Mouse (Mus musculus) urinary bladder, postnatal 10 days (tissue): ENCODE measurements around the gene Dlg4.
"Not testable (repeated sequence)": the region's sequence is repeated elsewhere in the genome, so short reads cannot be mapped to it uniquely, and the experiment has no call there.

Experiments used
- DNase-seq: peaks from one replicate; pipeline ENCODE4 v3.0.0; 2022; ENCODE audit warnings: low spot score

Gene Dlg4

GRCm38 (mm10) chr11:69996161-69997061 lies 20.3 kb upstream of the Dlg4 start:
- no peak for DNase-seq

GRCm38 (mm10) chr11:69997070-69997509 lies 19.7 kb upstream of the Dlg4 start:
- DNase-seq = peak; percentile 74

GRCm38 (mm10) chr11:69998567-69999491 lies 17.9 kb upstream of the Dlg4 start:
- no peak for DNase-seq

DNA sequence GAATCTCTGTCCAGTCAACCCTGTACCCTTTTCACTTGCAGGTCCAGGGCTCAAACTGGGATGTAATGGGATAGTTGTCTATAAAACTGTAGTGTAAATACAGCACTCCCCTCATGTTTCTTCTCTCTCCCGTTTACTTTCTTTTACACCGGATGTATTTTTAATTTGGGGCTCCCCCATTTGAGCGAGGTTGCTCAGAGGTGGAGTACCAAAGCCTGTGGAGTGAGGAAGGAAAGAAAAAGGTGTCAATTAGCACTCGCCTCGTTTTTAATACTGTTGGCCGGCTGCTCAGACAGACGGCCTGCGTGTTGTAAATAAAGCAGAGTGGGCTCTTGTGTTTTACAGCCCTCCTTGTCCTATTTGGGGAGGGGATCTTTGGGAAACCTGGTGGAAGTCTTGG lies 17.1 kb upstream of the Dlg4 start:
- DNase-seq = no peak

DNA sequence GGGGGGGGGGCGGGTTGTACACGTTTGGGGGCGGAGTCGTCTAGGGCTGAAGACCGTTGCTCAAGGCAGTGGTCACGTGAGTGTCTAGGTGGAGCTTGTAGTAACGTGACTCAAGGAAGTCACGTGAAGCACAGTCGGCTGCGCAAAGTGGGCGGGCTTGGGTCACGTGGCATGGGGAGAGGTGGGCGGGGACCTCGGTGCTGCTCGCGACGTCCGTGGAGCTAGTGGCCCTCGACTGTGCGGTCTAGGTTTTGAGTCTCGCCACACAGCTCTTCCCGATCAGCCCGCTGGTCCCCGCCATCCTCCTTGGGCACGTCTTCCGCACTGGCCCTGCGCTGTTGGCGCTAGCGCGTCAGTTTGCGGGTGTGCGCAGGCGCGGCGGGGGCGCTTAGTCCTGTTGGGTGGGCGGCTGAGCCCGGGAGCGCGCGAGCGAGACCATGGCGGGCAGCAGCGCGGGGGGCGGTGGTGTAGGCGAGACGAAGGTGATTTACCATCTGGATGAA lies 16.3 kb upstream of the Dlg4 start, which contains the start of gene Dvl2:
Dvl2 (plus strand) TSS at position 200 of the 503 bp plus-strand sequence.
- peak; percentile 69 for DNase-seq

DNA sequence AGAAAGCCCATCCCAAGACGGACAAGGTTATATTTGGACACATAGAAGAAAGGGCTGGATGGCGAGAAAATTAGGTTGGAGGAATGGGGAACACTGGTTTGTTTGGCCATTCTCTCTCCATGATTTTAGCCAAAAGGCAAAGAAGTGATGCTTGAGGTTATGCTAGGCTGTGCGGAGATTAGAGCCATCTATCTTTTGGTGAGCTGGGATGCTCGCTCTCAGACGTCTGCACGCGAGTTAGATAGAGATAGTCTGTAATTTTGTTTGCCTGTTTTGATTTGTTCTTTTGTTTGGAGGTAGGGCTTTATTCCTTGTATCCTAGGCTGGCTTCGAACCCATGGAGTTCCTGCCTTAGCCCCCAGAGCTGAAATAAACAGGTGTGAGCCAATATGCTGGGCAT lies 15.6 kb upstream of the Dlg4 start:
- no peak for DNase-seq

GRCm38 (mm10) chr11:70001865-70002264 lies 14.9 kb upstream of the Dlg4 start:
- DNase-seq = no peak

DNA sequence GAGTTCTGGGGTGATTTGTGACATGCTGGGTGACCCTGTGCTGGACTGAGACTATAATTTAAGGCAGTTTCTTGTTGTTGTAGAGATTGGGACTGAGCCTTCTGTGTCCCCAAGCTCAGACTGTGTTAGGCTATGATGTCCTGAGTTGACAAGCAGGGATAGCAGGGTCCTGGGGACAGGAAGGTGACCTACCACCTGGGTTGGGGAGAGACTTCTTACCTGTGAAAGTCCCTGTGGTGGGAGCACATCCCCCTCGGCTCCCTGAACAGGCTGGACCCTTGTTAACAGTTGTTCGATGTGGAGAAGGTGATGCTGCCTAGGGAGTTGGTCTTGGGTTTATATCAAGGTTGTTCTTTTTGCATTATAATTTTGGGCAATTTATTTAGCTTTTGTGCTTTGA lies 14.3 kb upstream of the Dlg4 start:
- no peak for DNase-seq

DNA sequence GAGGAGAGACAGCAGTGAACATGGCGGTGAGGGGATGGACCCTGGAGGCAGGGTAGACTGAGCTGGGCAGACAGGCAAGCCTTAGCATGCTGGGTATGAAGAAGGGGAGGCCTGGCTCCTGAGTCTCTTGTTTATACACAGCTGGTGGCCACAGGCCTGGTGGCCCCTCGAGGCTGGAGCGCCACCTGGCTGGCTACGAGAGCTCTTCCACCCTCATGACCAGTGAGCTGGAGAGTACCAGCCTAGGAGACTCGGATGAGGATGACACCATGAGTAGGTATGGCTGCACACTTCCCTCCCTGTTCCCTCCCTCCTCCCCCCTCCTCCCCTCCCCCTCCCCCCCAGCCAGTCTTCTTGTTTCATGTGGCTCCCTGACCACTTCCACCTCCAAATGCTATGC lies 11.2 kb upstream of the Dlg4 start:
- no peak for DNase-seq

DNA sequence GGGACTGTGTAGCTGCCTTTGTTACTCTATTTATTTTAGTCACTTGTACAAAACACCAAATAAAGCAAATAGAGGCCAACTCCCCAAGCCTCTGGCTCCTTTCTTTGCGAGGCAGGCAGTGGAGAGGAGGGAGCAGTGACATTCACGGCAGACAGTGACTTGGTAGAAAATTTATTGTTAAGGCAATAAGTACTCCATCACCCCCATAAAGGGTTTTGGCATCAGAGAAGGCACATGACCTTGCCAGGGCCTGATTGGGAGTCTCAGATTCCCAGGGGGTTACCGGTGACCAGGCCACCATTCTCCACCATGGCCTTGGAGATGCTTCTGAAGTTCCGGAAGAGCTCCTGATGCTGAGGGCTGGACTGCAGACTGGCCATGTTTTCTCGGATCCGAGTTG lies 6.7 kb upstream of the Dlg4 start:
- DNase-seq = no peak

DNA sequence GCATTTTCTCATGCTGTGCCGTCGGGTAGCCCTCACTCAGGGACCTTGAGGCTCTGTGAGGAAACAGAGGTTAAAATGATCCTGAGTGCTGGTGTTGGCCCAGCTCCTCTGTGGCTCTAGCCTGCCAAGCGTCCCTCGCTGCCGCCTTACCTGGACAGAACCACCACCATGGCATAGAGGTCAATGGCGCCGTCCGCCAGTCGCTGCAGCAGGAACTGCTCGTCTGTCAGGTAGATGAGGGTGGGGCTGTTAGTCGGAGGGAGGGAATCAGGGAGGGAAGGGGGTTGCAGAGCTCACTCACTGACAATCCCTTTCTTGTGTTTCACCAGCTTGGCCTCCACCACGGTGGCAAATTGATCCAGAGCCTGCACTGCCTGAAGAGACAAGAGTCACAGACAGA lies 6.2 kb upstream of the Dlg4 start:
- DNase-seq = no peak

GRCm38 (mm10) chr11:70010961-70011360 lies 5.8 kb upstream of the Dlg4 start:
- DNase-seq = no peak

GRCm38 (mm10) chr11:70012931-70013330 lies 3.8 kb upstream of the Dlg4 start:
- no peak for DNase-seq

DNA sequence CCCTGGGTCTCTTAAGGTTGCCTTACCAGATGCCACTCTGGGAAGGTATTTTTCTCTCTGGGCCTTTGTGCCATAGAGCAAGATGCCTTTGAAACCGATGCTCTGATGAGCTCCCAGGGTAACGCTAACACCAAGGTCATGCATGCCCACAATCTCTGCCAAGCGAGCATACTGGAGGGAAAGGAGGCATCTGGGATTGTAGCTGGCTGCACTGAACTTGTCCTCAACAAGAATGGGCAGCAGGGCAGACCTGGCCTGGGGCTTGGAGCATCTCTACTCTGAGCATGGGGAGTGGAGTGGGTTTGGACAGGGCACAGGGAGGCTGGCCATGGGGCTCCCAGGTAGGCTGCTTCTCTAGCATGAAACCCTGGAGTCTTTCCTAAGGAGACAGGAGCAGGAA lies 3.3 kb upstream of the Dlg4 start:
- DNase-seq = no peak

DNA sequence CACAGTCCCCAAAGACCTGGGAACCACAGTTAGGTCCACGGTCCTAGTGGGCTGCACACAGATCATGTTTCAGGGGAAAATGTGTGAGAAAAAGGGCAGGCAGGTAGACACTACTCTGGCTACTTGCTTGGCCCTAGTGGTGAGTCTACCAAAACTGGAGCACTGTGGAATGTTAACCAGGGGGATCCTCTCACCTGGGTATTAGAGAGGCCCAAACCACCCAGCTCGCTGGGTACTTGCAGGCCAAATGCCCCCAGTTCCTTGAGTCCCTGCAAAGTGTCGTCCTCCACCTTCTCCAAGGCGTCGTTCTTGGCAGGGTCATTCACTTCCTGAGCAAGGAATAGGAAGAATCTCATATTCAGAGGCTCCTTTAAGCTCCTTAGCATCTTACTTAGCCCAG lies 2.7 kb upstream of the Dlg4 start:
- DNase-seq = no peak

DNA sequence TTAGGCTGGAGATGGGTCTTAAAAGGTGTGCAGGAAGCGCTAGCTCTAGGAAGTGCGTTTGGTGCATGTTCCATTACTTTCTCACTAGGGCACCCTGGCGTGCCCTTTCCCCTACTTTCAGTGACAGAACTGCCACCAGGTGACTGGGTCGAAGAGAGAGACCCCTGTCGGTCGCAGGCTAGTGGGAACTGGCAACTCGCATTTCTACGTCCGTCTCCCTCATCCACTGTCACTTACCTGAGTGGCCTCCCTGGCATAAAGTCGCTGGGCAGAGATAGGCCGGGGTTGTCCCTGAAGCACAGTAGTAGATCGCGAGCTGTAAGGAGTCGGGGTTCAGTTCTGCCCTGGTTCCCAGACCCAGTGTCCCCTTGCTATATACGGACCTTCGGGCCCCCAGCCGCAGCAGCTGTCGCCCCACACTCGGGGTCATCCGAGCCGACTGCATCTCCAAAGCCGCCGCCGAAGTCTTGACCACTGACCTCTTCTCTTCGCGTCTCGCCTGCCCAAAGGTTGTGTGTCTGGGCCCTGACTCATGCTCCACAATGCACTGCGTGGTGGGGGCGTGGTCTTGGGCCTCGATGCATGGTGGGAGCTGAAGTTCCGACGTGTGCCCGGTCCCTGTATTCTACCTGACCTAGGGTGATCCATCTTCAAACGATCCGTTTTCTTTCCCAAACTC lies 1.7 kb upstream of the Dlg4 start, which contains the start of gene Acadvl:
Acadvl (minus strand) TSS at position 532 of the 679 bp plus-strand sequence.
- DNase-seq = peak; percentile 63

DNA sequence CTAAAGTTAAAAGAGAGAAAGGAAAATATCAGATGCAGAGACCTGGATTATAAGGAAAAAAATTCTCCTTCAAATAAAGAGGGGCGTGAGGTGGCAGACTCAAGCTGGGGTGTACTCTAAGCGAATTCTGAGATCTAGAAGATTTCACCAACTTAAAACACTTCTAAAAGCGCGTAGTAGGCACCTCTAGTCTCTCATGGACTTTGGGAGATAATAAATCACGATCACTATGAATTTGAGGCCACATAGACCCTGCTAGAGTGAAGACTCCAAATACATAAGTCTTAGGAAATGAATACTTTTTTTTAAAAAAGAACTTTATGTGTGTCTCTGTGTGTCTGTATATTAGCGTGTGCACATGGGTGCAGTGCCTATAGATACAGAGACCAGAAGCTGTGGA lies 1.1 kb upstream of the Dlg4 start:
- DNase-seq = no peak

- not testable (repeated sequence) for DNase-seq
Observed at GRCm38 (mm10) chr11:70016177-70016576, 565 bp upstream of the Dlg4 start.

DNA sequence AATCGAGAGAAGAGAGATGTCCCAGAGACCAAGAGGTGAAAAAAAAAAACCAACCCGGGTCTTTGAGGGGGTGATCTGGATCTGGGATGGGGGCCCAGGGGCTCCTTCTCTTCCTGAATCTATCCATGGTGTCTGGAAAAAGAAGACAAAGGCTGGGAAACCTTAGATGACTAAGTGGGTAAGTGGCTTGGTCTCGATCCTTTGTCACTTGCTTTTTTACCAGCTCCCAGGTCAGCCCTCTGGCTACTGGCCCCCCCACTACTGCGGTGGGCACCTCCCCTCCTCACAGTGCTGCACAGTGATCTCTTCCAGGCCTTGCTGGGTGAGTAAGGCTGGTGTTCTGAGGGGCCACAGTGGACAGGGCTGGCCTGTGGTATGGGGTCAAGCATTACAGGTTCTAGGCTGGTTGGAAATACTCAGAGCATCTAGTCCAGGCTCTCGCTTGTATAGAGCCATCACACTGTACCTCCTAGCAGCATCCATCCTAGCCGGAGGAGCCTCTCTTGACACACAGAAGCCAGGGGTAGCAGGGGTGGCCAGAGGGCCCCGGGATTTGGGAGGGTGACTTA lies 541 bp downstream of the Dlg4 start:
- no peak for DNase-seq

DNA sequence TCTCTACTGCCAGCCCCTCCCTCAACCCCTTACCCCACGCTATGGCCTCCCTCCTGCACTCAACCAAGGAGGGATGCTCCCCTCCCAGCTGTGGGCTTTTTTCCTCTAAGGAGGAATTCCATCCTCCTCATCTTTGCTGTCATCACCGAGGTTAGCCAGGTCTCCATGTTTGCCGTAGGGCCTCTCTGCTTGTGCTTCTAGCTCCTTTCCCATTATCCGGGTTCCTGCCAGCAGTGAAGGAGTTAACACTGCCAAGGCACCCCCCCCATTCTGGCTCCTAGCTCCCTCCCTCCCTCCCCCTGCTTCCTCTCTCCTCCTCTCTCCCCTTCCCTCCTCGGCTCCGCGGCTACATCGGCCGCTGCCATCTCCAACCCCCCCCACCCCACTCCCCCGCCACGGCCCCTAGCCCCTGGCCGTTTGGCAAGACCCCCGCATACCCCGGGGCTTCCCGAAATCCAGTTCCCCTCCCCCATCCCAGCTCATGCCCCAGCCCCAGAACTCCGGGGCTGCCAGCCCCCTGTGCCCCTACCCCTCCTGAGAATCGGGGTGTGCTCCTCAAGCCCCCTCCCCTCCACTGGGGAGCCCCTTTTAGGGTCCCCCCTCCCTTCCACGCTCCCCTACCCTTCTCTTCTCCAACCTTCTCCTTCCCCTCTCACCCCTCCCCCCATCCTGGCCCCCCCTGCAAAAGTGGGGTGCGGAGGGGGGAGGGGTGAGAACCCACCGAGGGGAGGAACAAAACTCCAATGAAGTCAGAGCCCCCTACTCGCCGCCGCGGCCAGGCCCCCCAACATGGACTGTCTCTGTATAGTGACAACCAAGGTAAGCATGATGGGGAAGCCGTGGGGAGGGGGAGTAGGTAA lies 1.6 kb downstream of the Dlg4 start:
- no peak for DNase-seq
